Mouse (Mus musculus): ENCODE results near the gene Magi1. TPM values are rescaled to one million over a fixed set of nuclear protein-coding genes. Genes with fewer than 3 reads are reported as not detected.

Gene Magi1
- total and polyA plus RNA-seq, 2 experiments from 2014 or later: 23.0 to 36.9 TPM

GRCm38 (mm10) chr6:94154854-94155601 lies 128.7 kb downstream of the Magi1 start:
- H3K9ac ChIP-seq (replicated peaks; ENCODE audit: low read length): no peak overlapping the region
- no peaks in the 10 kb centered on the region for H3K36me3 ChIP-seq (ENCODE audit: insufficient read depth, low read length)
- no peak for TF ChIP-seq CTCF (IDR thresholded peaks at IDR 0.05; ENCODE audit: low read depth)
- DNase-seq (ENCODE audit: low spot score): no peak
- 86% methylated on average over 3 of the region's 3 CpGs for WGBS
- H3K4me1 ChIP-seq (ENCODE audit: insufficient read depth, low read length): no peaks in the 10 kb centered on the region
- no peak overlapping the region for H3K4me2 ChIP-seq (ENCODE audit: low read depth, low read length)
- no peaks in the 10 kb centered on the region for H3K27me3 ChIP-seq (ENCODE audit: insufficient read depth, low read length)
- H3K27ac ChIP-seq: no peak overlapping the region
- H3K9me3 ChIP-seq (ENCODE audit: low read length): no peaks in the 10 kb centered on the region
- no peak overlapping the region for H3K4me3 ChIP-seq (ENCODE audit: low read length)
- ATAC-seq: no peak

DNA sequence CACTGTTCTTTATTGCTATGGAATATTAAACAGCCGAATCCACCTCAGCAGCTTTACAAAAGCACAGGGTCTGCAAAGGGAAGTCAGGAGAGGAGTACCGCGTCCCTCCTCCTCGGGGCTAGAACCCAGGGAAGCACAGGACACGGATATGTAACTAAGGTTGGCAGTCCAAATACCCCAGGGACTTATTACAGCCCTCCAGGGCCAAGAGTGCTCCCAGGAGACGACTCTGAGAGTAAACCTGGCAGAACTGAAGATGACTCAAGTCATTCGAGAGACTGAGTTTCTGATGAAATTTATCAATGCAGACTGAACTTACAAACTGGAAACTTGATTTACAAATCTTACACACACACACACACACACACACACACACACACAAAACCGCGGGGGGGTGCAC lies 130.8 kb downstream of the Magi1 start:
- Histone ChIP-seq H3K4me1 (ENCODE audit: insufficient read depth, low read length) (no peaks in the 10 kb centered on the region), H3K27me3 (ENCODE audit: insufficient read depth, low read length) (no peaks in the 10 kb centered on the region), H3K9me3 (ENCODE audit: low read length) (no peaks in the 10 kb centered on the region), H3K36me3 (ENCODE audit: insufficient read depth, low read length) (no peaks in the 10 kb centered on the region), H3K27ac (no peak overlapping the region), H3K4me2 (ENCODE audit: low read depth, low read length) (no peak overlapping the region), H3K4me3 (ENCODE audit: low read length) (no peak overlapping the region), H3K9ac (replicated peaks; ENCODE audit: low read length) (no peak overlapping the region)
- 81% methylated on average over 9 of the region's 9 CpGs for WGBS
- DNase-seq (ENCODE audit: low spot score) (no peak), ATAC-seq (no peak)
- TF ChIP-seq CTCF (IDR thresholded peaks at IDR 0.05; ENCODE audit: low read depth): no peak

DNA sequence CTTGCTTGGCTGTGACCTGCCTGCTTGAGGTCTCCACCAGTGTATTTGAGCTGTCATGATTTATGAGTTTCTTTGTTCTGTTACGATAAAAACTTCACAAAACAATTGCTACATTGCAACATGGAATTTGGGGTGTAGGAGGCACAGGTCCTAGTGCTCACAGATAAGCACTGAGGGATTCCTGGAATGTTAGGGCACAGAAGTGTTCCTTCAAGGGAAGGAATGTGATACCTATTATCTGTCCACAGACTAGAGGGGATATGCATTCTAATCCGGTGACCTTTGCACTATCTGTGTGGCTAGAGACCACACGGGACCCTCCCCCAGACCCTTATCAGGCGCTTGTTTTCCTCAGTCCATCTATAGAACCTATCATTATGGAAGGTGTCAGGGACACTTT lies 132.8 kb downstream of the Magi1 start:
- WGBS: 53% methylated on average over 4 of the region's 4 CpGs
- no peak overlapping the region for H3K4me3 ChIP-seq (ENCODE audit: low read length)

DNA sequence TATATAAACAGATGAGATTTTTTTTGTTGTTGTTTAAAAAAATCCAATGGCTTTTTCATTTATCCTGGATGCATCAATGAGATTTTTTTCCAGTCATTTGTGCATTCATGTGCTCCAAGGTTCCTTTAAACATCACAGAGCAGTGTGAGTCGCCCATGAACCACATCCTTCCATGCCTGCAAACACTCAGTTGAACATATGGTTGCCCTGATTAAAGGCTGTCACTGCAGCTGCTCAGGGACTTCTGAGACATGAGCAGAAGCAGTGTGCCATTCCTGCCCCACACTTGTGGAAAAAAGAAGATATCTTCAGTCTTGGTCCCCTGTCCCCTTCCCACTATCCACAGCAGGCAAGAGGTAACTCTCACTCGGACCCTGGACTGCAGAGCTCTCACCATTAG lies 133.9 kb downstream of the Magi1 start:
- 46% methylated on average over 2 of the region's 2 CpGs for WGBS
- Histone ChIP-seq H3K36me3 (ENCODE audit: insufficient read depth, low read length) (no peaks in the 10 kb centered on the region), H3K27me3 (ENCODE audit: insufficient read depth, low read length) (no peaks in the 10 kb centered on the region), H3K4me2 (ENCODE audit: low read depth, low read length) (no peak overlapping the region), H3K4me3 (ENCODE audit: low read length) (no peak overlapping the region), H3K27ac (no peak overlapping the region), H3K9ac (replicated peaks; ENCODE audit: low read length) (no peak overlapping the region), H3K9me3 (ENCODE audit: low read length) (no peaks in the 10 kb centered on the region), H3K4me1 (ENCODE audit: insufficient read depth, low read length) (no peaks in the 10 kb centered on the region)
- peak; percentile 60 for DNase-seq (ENCODE audit: low spot score)
- TF ChIP-seq CTCF (IDR thresholded peaks at IDR 0.05; ENCODE audit: low read depth): no peak
- peak; percentile 55; the same call in 1 of the 2 replicates for ATAC-seq

More for the DNA sequence above, 132.8 kb downstream of the Magi1 start:
- Histone ChIP-seq H3K9me3 (ENCODE audit: low read length) (no peaks in the 10 kb centered on the region), H3K27ac (no peak overlapping the region), H3K9ac (replicated peaks; ENCODE audit: low read length) (no peak overlapping the region), H3K36me3 (ENCODE audit: insufficient read depth, low read length) (no peaks in the 10 kb centered on the region), H3K4me1 (ENCODE audit: insufficient read depth, low read length) (no peaks in the 10 kb centered on the region), H3K4me2 (ENCODE audit: low read depth, low read length) (no peak overlapping the region), H3K27me3 (ENCODE audit: insufficient read depth, low read length) (no peaks in the 10 kb centered on the region)
- no peak for ATAC-seq
- no peak for TF ChIP-seq CTCF (IDR thresholded peaks at IDR 0.05; ENCODE audit: low read depth)
- DNase-seq (ENCODE audit: low spot score): no peak

DNA sequence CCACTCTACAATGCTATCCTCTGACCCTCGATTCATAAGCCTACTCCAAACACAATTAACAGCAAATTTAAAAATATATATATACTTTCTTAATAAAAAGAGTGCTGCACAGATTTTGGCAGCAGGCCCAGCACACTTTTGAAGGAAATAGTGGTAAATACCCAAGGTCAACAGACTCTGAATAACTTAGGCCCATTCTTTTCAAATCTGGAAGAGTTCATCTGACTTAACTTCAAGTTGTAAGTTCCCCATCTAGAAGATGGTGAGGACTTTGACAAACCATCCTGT lies 137.6 kb downstream of the Magi1 start:
- no peak for DNase-seq (ENCODE audit: low spot score)

GRCm38 (mm10) chr6:94145430-94146205 lies 138.1 kb downstream of the Magi1 start:
- H3K4me1 ChIP-seq (ENCODE audit: insufficient read depth, low read length): no peaks in the 10 kb centered on the region
- WGBS: 76% methylated on average over 8 of the region's 8 CpGs
- DNase-seq (ENCODE audit: low spot score) (peak; percentile 23), ATAC-seq (no peak)
- TF ChIP-seq CTCF (IDR thresholded peaks at IDR 0.05; ENCODE audit: low read depth): no peak
- no peaks in the 10 kb centered on the region for H3K9me3 ChIP-seq (ENCODE audit: low read length)
- H3K36me3 ChIP-seq (ENCODE audit: insufficient read depth, low read length): no peaks in the 10 kb centered on the region
- no peak overlapping the region for H3K4me2 ChIP-seq (ENCODE audit: low read depth, low read length)
- no peak overlapping the region for H3K27ac ChIP-seq
- H3K4me3 ChIP-seq (ENCODE audit: low read length): no peak overlapping the region
- no peaks in the 10 kb centered on the region for H3K27me3 ChIP-seq (ENCODE audit: insufficient read depth, low read length)
- no peak overlapping the region for H3K9ac ChIP-seq (replicated peaks; ENCODE audit: low read length)

More for the DNA sequence above, 137.6 kb downstream of the Magi1 start:
- Histone ChIP-seq H3K4me3 (ENCODE audit: low read length) (no peak overlapping the region), H3K4me1 (ENCODE audit: insufficient read depth, low read length) (no peaks in the 10 kb centered on the region), H3K4me2 (ENCODE audit: low read depth, low read length) (no peak overlapping the region), H3K9ac (replicated peaks; ENCODE audit: low read length) (no peak overlapping the region), H3K27me3 (ENCODE audit: insufficient read depth, low read length) (no peaks in the 10 kb centered on the region), H3K9me3 (ENCODE audit: low read length) (no peaks in the 10 kb centered on the region), H3K27ac (no peak overlapping the region), H3K36me3 (ENCODE audit: insufficient read depth, low read length) (no peaks in the 10 kb centered on the region)
- WGBS: 54% methylated on average over 1 of the region's 1 CpGs
- ATAC-seq: no peak
- TF ChIP-seq CTCF (IDR thresholded peaks at IDR 0.05; ENCODE audit: low read depth): no peak

DNA sequence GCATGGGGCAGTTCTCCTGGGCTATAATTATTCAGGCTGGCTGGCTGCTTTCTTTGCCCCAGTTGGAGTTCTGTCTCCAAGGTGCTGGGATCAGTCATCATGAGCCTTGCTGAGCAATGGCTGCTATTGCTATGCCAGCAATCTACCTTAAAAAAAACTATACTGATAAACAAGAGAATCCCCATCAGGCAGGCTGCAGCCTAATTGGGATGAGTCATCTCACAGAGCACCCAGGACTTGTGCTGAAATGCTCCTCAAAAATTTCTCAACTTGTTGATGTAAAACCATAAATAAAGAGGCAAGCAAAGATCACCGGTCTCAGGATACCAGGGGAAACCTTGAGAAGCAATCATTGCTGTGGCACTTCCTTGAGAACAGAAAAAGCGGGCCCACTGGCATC lies 141.2 kb downstream of the Magi1 start:
- no peak for ATAC-seq
- Histone ChIP-seq H3K9ac (replicated peaks; ENCODE audit: low read length) (no peak overlapping the region), H3K27ac (no peak overlapping the region), H3K4me2 (ENCODE audit: low read depth, low read length) (no peak overlapping the region), H3K27me3 (ENCODE audit: insufficient read depth, low read length) (no peaks in the 10 kb centered on the region), H3K4me3 (ENCODE audit: low read length) (no peak overlapping the region), H3K36me3 (ENCODE audit: insufficient read depth, low read length) (no peaks in the 10 kb centered on the region), H3K9me3 (ENCODE audit: low read length) (no peaks in the 10 kb centered on the region), H3K4me1 (ENCODE audit: insufficient read depth, low read length) (no peaks in the 10 kb centered on the region)
- no peak for DNase-seq (ENCODE audit: low spot score)
- TF ChIP-seq CTCF (IDR thresholded peaks at IDR 0.05; ENCODE audit: low read depth): no peak
- 88% methylated on average over 2 of the region's 2 CpGs for WGBS

All from hindbrain, postnatal 0 days (tissue).